Mouse (Mus musculus) lung, adult 2 months (tissue): ENCODE data around the gene Cdk18. TPM values are rescaled to one million over a fixed set of nuclear protein-coding genes. Genes with fewer than 3 reads are reported as not detected.

Experiments
- DNase-seq: peaks from one replicate; pipeline ENCODE4 v3.0.0; 2022
- H3K4me1 ChIP-seq: fragments of 200-500 bp; 2 replicates; pipeline ENCODE4 v1.6.1; 2011; ENCODE audit warnings: low read length; ENCODE audit not compliant: control insufficient read depth, insufficient read depth
- H3K4me3 ChIP-seq: fragments of 200-500 bp; replicated peaks from 2 replicates; pipeline ENCODE3; 2011; ENCODE audit warnings: low read depth, mild to moderate bottlenecking, control low read depth, low read length; ENCODE audit errors: extremely low read depth
- CTCF ChIP-seq: fragments of 200-500 bp; IDR thresholded peaks from 2 replicates; pipeline ENCODE4 v1.5.1; 2011; ENCODE audit warnings: mild to moderate bottlenecking, low read length, control low read depth; ENCODE audit not compliant: insufficient read depth
- POLR2A ChIP-seq: fragments of 200-500 bp; IDR thresholded peaks from 2 replicates; pipeline ENCODE4 v1.6.1; 2011; ENCODE audit warnings: low read depth, mild to moderate bottlenecking, control low read depth, low read length, borderline replicate concordance; ENCODE audit errors: extremely low read depth
- WGBS: fragments of 180-500 bp; shearing (Covaris S2); methylation state at CpG from one replicate; pipeline ENCODE4 v1.1.7; 2018; 5-methylcytosine and 5-hydroxymethylcytosine counted together
- polyA plus RNA-seq: library from polyadenylated mRNA; depleted of rRNA; stranded (reverse); fragments of >200 nt; gene quantifications from 2 replicates; pipeline ENCODE4 v1.2.3, GENCODE M21; 2012

Gene Cdk18
- polyA plus RNA-seq, 1 experiment, result 32.8 TPM

GRCm38 (mm10) chr1:132140574-132140973 lies 1.1 kb upstream of the Cdk18 start:
- H3K4me3 ChIP-seq, result no peak overlapping the region
- 55% methylated on average over 4 of the region's 4 CpGs for WGBS
- H3K4me1 ChIP-seq, result no peaks in the 10 kb centered on the region
- DNase-seq, result no peak
- TF ChIP-seq CTCF (no peak), POLR2A (no peak)

DNA sequence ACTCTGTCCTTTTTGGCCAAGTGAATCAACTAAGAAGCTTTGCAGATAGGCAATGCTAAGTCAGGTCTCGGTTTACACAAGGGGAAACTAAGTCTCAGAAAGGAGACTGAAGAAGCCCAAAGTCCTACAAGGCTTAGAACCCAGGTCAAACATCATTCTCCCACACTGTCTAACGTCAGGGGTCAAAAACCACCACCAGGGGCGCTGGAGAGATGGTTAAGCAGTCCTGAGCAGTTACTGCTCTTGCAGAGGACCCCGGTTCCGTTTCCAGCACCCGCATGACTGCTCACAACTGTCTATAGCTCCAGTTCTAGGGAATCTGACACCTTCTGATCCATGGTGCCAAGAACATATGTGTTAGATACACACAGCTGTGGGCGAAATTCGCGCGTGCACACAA lies 687 bp upstream of the Cdk18 start:
- WGBS, result 59% methylated on average over 10 of the region's 10 CpGs
- Histone ChIP-seq H3K4me3 (no peak overlapping the region), H3K4me1 (no peaks in the 10 kb centered on the region)
- peak; percentile 48 for DNase-seq
- TF ChIP-seq POLR2A, result no peak
- TF ChIP-seq CTCF, result peak; percentile 57

DNA sequence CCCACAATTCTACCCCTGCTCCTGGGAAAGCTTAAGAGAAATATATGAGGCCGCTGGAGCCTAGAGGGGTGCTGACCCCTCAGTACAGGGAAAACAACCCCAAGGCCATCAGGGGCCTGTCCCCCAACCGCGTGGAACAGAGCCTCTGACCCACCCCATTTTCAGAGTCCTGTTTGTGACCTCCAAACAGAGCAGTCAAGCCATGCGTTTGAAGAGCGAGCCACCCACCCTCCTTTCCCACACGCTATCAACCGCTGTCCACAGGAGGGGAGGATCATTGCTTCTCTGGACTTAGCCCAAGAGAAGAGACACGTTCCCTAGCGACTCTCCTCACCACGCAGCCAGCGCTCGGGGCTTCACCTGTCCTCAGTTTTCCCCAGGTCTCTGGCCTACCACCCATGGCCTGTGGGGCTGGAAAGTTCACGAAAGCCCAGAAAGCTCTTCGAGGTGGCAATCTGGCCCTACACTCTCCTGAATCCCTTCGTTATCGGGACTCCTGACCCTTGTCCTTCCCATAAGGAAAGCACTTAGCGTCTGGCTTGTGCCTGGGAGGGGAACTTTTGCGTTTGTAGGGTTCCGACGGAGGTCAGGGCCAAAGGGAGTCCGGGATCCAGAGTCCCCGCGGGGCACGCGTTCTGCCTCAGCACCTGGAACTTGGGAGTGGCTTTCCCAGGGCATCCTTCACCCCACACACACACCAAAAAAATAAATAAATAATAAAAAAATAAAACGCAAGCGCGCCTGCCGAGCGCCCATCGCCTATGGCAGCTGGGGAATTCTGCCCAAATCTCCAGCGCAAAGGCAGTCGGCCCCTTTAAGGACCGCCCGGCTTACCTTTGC lies 688 bp downstream of the Cdk18 start:
- Histone ChIP-seq H3K4me1 (no peaks in the 10 kb centered on the region), H3K4me3 (peak overlapping the region; percentile 62)
- no peak for DNase-seq
- 14% methylated on average over 35 of the region's 35 CpGs for WGBS
- no peak for TF ChIP-seq CTCF
- TF ChIP-seq POLR2A, result no peak

DNA sequence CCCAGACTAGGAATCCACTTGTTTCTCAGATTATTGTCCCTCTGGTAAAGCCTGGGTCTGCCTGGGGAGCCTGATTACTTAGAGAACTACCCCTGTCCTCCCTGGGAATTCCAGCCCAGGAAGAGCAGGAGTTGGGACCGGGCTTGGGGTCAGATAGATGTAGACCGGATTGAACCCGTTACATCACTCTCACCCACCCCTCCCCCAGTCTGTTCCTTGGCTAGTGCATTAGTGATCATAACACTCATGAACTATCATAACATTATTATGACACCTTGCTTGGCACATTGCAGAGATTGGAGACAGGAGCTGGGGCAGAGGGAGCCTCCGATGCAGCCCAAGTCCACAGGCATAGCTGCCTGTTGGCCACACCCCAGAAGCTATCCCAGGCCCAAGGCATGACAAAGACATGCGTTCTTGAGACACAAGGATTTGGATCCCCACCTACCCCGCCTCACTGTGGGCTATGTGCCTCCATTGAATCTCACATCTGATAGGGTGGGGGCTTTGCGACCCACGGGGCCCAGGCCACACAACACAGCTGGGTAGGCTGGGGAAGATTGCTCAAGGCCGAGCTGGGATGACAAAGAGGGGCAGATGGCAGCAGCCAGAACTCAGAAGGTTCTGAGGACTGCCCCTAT lies 1.4 kb downstream of the Cdk18 start:
- TF ChIP-seq POLR2A (peak; percentile 13; the same call in 1 of the 2 replicates), CTCF (no peak)
- peak overlapping the region; percentile 62 for H3K4me3 ChIP-seq
- 66% methylated on average over 9 of the region's 9 CpGs for WGBS

DNA sequence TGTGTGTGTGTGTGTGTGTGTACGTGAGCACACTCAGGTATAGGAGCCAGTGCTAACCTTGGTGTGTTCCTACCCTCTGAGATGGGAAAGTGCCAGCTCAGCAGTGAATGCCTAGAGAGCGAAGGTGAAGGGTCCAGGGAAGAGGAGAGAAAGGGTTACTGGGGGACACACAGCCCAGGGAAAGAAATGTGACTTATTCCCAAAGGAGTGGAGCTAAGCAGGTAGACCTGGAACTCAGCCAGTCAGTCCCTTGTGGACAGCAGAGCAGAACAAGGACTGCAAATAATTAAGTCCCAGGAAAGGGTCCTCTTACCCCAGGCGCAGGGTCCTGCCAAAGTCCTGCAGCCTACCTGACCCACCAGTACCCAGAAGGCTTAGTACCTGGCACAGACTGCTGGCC lies 2.6 kb downstream of the Cdk18 start:
- WGBS, result 90% methylated on average over 3 of the region's 3 CpGs
- no peak overlapping the region for H3K4me3 ChIP-seq

More for the DNA sequence above, 1.4 kb downstream of the Cdk18 start:
- no peak for DNase-seq
- H3K4me1 ChIP-seq, result no peaks in the 10 kb centered on the region

GRCm38 (mm10) chr1:132135631-132136030 lies 3.9 kb downstream of the Cdk18 start:
- DNase-seq, result no peak
- Histone ChIP-seq H3K4me1 (no peaks in the 10 kb centered on the region), H3K4me3 (no peak overlapping the region)
- TF ChIP-seq POLR2A (no peak), CTCF (no peak)
- 89% methylated on average over 7 of the region's 7 CpGs for WGBS

More for the DNA sequence above, 2.6 kb downstream of the Cdk18 start:
- TF ChIP-seq POLR2A, result no peak
- no peak for TF ChIP-seq CTCF
- H3K4me1 ChIP-seq, result no peaks in the 10 kb centered on the region
- DNase-seq, result no peak

- DNase-seq, result no peak
- TF ChIP-seq CTCF, result no peak
- TF ChIP-seq POLR2A, result no peak
- Histone ChIP-seq H3K4me1 (peaks cover 9% of the 10 kb centered on the region; the same call in 1 of the 2 replicates), H3K4me3 (no peak overlapping the region)
- 63% methylated on average over 7 of the region's 7 CpGs for WGBS
Observed at GRCm38 (mm10) chr1:132128311-132128710, 11.2 kb downstream of the Cdk18 start.

- peak; percentile 21 for DNase-seq
- Histone ChIP-seq H3K4me1 (peaks cover 9% of the 10 kb centered on the region; the same call in 1 of the 2 replicates), H3K4me3 (no peak overlapping the region)
- TF ChIP-seq CTCF (no peak), POLR2A (no peak)
- WGBS, result 49% methylated on average over 6 of the region's 6 CpGs
Observed at GRCm38 (mm10) chr1:132125803-132126405, 13.6 kb downstream of the Cdk18 start.

DNA sequence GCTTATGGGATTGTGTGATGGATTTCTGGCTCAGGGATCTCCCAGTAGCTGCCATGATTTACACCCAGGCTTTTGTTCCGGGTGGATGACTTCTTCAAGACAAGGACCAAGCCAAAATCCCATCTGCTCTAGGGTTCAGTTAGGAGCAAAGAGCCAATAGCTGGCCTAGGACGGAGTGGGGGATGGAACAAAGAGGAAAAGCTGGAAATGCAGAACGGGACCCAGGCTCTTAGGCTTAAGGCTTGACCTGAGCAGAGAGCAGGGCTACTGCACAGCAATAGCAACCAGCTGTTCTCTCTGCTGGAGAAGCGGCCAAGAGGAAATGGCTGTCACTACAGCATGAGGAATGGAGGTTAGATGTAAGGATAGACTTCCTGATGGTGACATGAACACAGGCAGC lies 14.2 kb downstream of the Cdk18 start:
- WGBS, result 45% methylated on average over 4 of the region's 4 CpGs
- Histone ChIP-seq H3K4me3 (no peak overlapping the region), H3K4me1 (peaks cover 9% of the 10 kb centered on the region; the same call in 1 of the 2 replicates)
- no peak for DNase-seq
- TF ChIP-seq CTCF (no peak), POLR2A (no peak)
